Mouse (Mus musculus): ENCODE measurements at regions not wholly inside any gene's neighbourhood (a gene's known extent, or its start where the extent isn't known, plus 50 kb on each side); places are given as distances from the start of the nearest gene placed in this dataset.

- peak; percentile 90 for DNase-seq
Measured at GRCm38 (mm10) chr1:60627367-60627766, 60.5 kb upstream of the Raph1 start.

- DNase-seq = peak; percentile 57
Measured at GRCm38 (mm10) chr1:60625698-60626486, 59.0 kb upstream of the Raph1 start.

- peak; percentile 83 for DNase-seq
Measured at GRCm38 (mm10) chr1:60624231-60624630, 57.3 kb upstream of the Raph1 start.

- DNase-seq = peak; percentile 89
Measured at GRCm38 (mm10) chr1:60623440-60624016, 56.6 kb upstream of the Raph1 start.

- DNase-seq = peak; percentile 88
Measured at GRCm38 (mm10) chr1:60621770-60622169, 54.9 kb upstream of the Raph1 start.

- DNase-seq = peak; percentile 71
Measured at GRCm38 (mm10) chr1:60621064-60621726, 54.3 kb upstream of the Raph1 start.

- peak; percentile 53 for DNase-seq
Measured at GRCm38 (mm10) chr1:60618389-60618788, 51.5 kb upstream of the Raph1 start.

- DNase-seq = peak; percentile 58
Measured at GRCm38 (mm10) chr1:60616916-60617315, 50.0 kb upstream of the Raph1 start.

Data from heart, adult 11 months (tissue).